Mouse (Mus musculus) heart, postnatal 25 days (tissue): ENCODE measurements around the gene Tmem164. TPM values are rescaled to one million over a fixed set of nuclear protein-coding genes. Genes with fewer than 3 reads are reported as not detected.

Experiments used
- DNase-seq: peaks from one replicate; pipeline ENCODE4 v3.0.0; 2022; ENCODE audit warnings: low spot score
- intact Hi-C: fragments of 180-260 bp; cut with DNase I; formaldehyde crosslinking; loops from one replicate; pipeline ENCODE4 v1.15.1; 2025
- microRNA-seq: library from miRNA; unstranded; fragments of <30 nt; microRNA quantifications from one replicate; pipeline ENCODE4 v1.2.0, GENCODE M21; 2022
- total RNA-seq, 2 experiments: library from RNA; stranded (reverse); gene quantifications; 2 replicates each; pipeline ENCODE4 v1.2.3; 2021

Tmem164 gene
- total RNA-seq, 2 experiments from 2014 or later, result 22.8 to 39.9 TPM

GRCm38 (mm10) chrX:142882255-142882654, 201.0 kb downstream of the Tmem164 start:
- intact Hi-C loops, result no loop called here
- no peak for DNase-seq

DNA sequence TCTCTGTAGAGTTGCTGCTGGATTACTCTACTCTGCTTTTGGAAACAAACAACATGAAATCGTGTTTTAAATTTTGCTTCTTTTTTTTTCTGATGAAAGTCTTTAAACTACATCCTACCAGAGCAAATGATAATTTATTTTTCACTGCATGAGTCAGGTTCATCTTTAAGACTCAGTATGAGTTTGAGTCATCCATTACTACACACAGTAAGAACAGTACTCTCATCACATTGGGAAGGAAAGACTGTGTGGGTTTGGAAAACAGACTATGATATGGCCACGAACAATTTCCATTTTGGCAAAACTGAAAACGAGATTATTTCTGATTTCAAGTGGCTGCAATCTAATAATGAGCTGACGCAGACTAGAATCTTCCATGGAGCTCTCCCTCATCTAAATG, 202.4 kb downstream of the Tmem164 start:
- intact Hi-C loops, result no loop called here
- no peak for DNase-seq

DNA sequence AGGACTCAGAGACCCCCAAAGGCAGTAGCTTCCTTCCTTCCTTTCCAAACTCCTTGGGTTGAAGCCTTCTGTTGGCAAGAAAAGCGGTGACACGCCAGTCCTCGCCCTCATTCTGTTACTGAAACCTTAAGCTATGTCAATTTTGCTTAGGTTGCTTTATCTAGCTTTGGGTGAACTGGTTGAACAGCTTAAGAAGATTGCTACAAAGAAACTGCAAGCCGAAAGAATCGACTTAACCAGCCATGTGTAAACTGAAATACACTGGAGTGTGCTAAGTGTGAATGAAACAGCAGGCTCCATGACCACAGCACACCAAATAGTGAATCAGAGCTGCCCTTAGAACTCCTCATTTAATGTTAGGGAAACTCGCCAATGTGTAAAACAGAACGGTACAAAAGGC, 204.8 kb downstream of the Tmem164 start:
- DNase-seq, result no peak
- intact Hi-C loops, result no loop called here

Small RNAs within 50 kb of the gene (microRNA-seq; reads per million reads assigned to microRNA genes)
- 13,002 reads per million, percentile 96 among the genes with 10 or more reads in this experiment for gene Mir652
